Mouse (Mus musculus) B cell, adult 2 months (primary cell): ENCODE data around the gene Lipt2.

ENCODE experiments used
- DNase-seq, 2 experiments: peaks; one replicate each; pipeline ENCODE4 v3.0.0; 2022

Gene Lipt2

DNA sequence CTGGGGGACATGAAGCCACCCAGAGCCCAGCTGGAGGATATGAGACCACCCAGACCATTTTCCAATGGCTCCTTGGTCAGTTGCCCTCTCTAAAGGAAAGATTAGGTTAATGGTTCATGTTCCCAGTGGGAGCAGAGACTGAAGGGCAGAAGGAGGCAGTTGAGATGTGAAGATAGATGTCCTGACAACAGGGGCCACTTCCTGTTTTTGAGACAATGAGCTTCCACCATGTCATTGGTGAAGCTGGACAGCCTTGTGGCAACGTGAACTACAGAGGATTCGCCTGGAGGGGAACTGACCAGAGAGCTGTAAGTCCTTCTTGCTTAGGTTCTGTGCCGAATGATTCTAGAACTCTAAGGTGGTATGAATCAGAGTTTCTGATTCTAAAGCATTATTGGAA, 17.2 kb downstream of the Lipt2 start, which contains the start of gene Kcne3:
Kcne3 (plus strand) TSS at position 234 of the 400 bp plus-strand sequence.
- DNase-seq: no peak

DNA sequence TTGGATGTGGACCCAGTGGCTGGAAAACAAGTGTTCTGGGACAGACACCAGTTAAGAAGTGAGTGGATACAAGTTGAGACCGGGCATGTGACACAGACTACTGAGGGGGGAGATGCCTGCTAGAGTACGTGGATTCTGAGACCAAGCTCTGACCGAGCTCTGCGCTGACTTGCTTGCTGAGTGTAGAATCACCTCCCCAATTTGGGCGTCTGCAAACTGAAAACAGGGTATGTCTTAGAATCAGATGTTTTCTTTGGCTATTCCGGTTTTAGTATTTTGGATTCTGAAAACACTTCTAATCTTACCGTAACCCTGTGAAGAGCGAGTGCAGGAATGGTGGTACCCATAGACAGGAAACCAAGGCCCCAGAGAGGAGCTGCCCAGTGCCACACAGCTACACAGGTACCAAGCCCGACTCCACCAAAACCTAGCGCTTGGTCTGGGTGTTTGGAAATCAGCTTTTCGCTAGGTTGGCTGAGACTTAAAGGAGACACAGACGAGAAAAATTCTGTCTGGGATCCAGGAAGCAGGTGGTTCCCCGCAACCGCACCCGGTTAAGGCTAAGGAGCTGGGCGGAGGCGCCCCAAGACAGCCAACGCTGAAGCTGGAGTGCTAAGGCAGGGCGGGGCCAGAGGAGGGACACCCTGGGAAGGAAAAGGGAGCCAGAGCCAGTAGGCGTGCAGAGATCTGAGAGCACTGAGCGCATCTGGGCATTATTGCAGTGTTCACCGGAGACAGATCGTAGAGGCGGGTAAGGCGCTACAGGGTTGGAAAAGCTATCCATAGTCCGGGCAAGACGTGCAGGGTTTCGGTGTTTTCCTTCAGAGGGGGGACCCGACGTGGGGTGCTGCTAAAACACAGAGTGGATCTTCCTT, 19.2 kb downstream of the Lipt2 start:
- DNase-seq: no peak

DNA sequence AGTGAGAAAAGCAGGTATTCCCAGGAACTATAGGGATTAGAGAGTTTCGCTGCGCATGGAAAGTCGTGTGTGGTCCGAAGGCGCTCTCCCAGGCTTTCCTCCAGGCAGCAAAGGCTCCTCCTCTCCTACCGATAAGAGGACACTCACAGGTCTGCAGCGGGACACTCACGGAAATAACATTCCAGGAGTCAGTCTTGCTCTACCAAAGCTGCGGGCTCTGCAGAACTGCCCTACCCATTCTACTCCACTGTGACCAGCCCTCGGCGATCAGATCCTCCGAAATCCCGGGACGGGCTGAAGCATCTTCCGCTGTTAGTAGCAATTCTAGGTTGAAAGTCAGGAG, 19.8 kb downstream of the Lipt2 start:
- no peak for DNase-seq

DNA sequence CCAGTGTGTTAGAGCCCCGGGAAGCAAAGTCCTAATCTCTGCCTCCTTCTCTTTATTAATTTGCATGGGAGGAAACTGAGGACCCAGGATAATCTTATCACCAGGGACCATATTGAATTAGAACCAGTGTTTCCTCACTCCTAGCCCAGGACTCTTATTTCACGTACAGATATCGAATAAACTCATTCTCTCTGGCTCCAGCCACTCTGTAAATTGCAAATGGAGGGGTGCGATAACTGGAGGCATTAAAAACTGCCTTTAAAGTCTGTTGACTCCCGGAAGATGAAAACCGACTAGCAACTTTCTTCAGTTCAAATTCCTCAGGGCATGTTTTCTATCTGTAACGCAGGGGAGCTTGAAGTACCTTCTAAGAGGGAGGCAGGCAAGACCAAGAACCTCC, 20.3 kb downstream of the Lipt2 start:
- DNase-seq: no peak

DNA sequence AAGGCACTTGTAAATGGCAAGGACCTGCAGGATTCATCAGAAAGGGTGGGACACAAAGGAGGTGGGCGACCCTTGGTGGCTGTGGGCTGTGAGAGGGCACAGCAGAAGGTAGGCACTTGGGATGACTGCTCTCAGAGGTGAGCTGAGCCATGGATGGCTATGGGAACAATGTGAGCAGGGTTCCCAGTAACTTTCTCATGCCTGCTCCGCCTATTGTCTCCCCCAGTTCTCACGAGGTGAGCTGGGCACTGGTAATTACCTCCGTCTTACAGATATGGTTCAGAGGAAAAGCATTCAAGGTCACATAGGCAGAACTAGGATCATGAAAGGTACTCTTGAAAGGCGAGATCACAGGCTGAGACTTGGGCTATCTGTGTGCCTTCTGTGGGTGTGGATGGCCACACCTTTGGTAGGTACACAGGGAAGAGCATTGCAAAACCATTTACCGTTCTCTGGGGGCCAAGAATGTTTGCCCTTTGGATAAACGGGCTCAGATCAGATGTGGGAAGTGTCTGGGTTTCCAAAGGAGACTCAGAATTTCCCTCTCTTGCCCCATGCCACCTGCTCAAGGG, 20.8 kb downstream of the Lipt2 start:
- no peak for DNase-seq

DNA sequence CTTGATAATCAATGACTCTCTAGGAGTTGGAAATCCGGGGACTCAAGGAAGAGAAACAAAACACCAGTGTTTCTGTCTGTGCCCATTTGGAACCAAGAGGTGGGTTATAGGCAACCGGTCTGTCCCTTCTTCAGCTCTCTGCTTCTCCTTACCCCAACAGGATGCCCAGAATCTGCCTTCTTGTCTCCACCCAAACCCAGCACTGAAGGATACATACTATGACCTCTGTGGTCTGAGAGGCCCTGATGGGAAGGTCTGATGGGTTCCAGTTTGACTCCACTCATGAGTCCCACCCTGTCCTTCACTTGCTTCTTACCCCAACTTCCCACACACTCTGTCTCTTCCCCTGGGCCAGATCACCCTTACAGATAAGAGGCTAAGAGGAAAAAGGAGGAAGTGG, 22.1 kb downstream of the Lipt2 start:
- DNase-seq: no peak

DNA sequence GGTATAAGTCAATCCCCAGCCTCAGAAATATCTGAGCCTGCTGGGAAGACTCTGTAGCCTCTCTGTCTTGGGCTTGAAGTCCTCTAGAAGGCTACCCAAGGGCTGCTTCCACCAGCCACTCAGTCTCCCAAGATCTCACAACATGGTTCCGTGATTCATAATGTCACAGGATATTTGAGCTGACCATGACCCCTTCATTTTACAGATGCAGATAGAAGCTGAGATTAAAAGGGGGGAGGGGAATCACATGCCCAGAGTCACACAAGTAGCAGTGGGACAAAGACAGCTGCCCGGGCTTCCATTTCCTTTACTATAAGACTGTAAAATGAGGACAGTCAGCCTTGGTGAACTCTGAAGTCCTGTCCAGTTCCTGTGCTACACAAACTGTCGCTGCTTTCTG, 22.5 kb downstream of the Lipt2 start:
- DNase-seq: no peak

DNA sequence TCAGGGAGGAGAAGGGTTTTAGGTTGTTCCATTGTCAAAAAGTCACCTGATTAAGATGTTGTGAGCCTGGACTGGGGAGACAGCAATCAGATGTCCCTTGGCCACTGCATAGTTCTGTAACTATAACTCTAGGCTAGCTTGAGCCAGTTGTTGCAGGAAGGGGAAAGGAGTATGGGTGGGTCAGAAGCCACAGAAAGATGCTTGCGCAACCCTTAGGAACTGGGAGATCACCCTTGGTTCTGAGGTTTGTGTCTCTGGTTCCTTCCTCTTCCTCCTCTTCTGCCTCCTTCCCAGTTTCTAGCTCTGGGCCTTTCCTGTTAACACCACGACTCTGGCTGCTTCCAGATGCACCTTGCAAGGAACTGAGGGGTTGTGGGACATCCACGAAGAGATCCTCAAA, 23.3 kb downstream of the Lipt2 start:
- DNase-seq: no peak

DNA sequence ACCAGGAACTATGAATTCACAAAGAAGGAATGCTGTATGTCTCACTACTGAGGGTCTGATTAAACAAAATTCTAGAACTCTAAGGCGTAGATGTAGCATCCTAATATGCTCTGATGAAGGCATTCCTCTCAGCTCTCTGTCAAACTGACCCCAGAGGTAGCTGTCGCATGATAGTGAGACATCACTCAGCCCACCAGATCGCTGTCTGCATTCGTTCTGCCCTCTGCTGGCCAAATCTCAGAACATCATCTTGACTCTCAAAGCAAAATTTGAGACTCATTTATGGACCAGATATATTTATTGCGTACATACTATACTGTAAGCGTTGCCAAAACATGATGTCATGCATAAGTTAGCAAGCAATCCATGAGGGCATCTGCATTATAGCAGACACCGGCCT, 28.5 kb downstream of the Lipt2 start:
- peak; percentile 57 to 61 for DNase-seq

DNA sequence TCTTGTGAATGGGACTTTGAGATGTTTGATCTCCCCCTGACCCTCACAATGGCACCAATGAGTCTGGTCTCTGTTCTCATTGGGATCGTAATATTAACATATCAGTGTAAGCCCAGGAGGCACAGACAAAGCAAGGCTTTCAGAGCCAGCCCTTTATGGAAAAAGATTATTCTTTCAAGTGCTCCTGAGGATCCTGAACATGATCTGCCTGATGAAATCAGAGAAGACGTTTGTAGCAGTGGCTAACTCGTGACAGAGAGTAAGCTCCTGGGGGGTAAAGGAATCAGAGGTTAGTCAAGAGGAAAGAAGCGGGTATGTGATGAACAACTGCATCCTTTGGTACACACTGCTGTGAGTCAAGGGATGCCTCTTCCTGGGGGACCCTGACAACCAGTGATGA, 31.1 kb downstream of the Lipt2 start:
- no peak for DNase-seq

DNA sequence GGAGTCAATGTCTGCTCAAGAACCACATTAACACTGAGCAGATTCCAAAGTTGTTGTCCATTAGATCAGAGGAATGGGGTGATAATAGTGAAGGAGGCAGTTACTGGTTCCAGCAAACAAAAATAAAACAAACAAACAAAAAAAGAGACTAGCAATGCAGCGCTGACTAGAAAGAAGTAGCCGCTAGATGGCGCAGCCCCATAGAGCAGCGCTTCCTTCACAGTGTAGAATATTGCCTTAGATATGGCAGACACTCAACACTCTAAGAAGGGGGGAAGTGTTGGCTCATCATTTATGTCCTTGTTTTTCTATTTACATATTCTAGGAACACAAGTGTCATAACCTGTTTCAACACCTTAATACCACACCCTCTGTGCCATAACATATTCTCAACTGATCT, 31.7 kb downstream of the Lipt2 start:
- peak; percentile 70 to 73 for DNase-seq

DNA sequence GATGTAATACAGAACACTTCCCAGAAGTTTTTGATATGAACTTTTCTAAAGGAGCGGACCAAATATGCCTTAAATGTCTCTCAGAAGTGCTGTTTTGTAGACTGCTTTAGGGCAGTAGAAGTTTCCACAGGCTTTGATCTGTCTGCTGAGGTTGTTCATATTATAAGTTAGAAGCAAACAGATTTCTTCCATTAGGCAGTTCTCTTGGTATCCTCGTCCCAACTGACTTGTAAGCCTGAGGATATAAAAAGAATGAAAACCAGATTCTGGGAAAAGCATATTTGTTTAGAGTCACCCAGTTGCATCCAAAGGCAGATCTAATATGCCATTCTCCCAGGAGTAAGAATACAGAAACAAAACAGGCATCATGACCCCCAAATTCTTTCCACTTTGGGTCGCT, 42.1 kb downstream of the Lipt2 start:
- no peak for DNase-seq

DNA sequence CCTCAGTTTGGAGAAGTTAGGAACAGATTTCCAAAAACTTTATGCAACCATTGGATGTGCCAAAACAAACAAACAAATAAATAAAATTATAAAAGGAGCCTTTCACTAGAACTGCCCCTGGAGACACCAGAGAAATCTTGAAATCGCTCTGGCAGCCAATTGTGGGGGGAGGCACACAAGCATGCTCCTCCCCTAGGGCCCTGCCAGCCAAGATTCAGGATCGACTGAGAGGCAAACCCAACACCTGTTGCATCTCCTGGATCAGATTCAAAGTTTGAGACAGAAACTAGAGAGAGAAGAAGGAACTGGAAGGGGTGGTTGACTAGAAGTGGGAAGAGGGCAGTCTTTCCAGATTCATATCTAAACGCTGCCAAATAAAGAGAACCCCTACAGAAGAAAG, 44.5 kb downstream of the Lipt2 start:
- DNase-seq: no peak

DNA sequence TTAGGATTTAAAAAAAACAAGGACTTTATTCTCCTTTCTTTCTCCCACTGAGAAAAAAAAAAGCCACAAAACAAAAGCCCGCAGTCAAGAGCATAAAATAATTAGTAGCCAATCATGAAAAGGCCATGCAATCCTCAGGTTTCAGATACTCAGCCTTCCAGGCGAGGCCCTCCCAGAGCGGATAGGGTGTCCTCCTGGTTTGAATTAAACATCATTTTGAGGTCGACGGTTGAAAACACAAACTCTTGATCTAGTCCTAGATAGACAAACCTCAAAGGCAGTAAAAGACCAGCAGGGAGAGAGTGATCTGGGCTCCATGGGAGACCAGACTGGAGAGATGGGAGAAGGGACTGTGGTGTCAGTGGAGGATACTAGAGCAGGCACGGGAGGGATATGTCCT, 45.8 kb downstream of the Lipt2 start:
- no peak for DNase-seq

DNA sequence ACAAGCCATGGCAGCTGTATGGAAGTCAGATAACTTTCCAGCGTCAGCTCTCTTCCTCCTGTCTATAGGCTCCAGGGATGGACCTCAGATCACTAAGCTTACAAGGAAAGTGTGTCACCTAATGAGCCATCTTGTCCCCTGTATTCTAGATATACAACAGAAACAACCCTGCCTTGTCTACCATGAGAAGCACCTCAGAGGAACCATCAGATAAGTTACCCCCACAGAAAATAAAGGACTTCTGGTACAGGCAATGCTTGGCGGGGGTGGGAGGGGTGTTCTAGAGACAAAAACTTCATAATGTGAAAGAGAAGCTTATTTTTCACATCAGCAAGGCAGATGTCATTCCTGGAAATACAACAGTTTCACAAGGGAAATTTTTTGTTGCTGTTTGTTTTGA, 47.1 kb downstream of the Lipt2 start:
- no peak for DNase-seq

DNA sequence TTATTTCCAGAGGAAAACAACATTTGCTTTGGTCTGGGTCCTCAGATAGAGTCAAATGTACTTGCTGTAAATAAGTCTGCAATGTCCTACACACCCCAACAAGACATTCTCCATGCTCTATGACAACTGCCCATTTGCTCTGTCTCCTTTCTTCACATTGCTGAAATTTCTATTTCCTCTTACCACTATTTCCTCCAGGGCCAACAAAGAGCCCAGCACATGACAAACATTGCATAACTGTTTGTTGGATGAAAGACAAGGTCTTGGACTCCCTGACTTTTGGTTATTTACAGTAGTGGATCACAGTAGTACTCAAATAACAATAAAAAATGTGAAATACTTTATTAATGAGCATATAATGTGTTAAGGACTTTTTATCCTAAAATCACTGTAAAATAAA, 48.8 kb downstream of the Lipt2 start:
- no peak for DNase-seq
